Mouse (Mus musculus) heart, embryonic 14.5 days (tissue): ENCODE results near the gene Nexn. TPM values are rescaled to one million over a fixed set of nuclear protein-coding genes. Genes with fewer than 3 reads are reported as not detected.

ENCODE experiments used
- ATAC-seq: fragments of 200-750 bp; cut with Nextera tagmentation; 2 replicates; pipeline ENCODE4 v1.8.0; 2017; ENCODE audit warnings: low read depth, moderate TSS enrichment; ENCODE audit not compliant: insufficient number of reproducible peaks, insufficient read depth, low FRiP score
- H3K27ac ChIP-seq, 2 experiments: fragments of 200-500 bp in 1 of 2; fragments of 300-500 bp in 1 of 2; sonication (generic) in 1 of 2; replicated peaks in 1 of 2; 2 replicates each; pipeline ENCODE4 v1.5.1; 2012 to 2014; ENCODE audit warnings: low read depth in 2 of 2, low read length in 2 of 2, control low read depth in 1 of 2, mild to moderate bottlenecking in 1 of 2, mixed read lengths in 1 of 2; ENCODE audit not compliant: control insufficient read depth in 1 of 2, insufficient read depth in 1 of 2
- H3K27me3 ChIP-seq: fragments of 300-500 bp; sonication (generic); 2 replicates; pipeline ENCODE4 v1.6.1; 2014; ENCODE audit warnings: mild to moderate bottlenecking, low read length, control low read depth; ENCODE audit not compliant: control insufficient read depth, insufficient read depth
- H3K36me3 ChIP-seq: fragments of 300-500 bp; sonication (generic); 2 replicates; pipeline ENCODE4 v1.6.1; 2014; ENCODE audit warnings: mild to moderate bottlenecking, control low read depth, low read length, mixed read lengths; ENCODE audit not compliant: control insufficient read depth, insufficient read depth
- H3K4me1 ChIP-seq, 2 experiments: fragments of 200-500 bp in 1 of 2; fragments of 300-500 bp in 1 of 2; sonication (generic) in 1 of 2; 2 replicates each; pipeline ENCODE4 v1.6.1; 2012 to 2014; ENCODE audit warnings: low read length in 2 of 2, control low read depth in 1 of 2, mixed read lengths in 1 of 2; ENCODE audit not compliant: control insufficient read depth in 2 of 2, insufficient read depth in 2 of 2
- H3K4me2 ChIP-seq: fragments of 300-500 bp; sonication (generic); 2 replicates; pipeline ENCODE4 v1.6.1; 2014; ENCODE audit warnings: mild to moderate bottlenecking, low read length
- H3K4me3 ChIP-seq, 2 experiments: fragments of 200-500 bp in 1 of 2; fragments of 300-500 bp in 1 of 2; sonication (generic) in 1 of 2; 2 replicates each; pipeline ENCODE4 v1.5.1; 2012 to 2014; ENCODE audit warnings: low read length in 2 of 2, mild to moderate bottlenecking in 2 of 2, control low read depth in 1 of 2, low read depth in 1 of 2, moderate library complexity in 1 of 2; ENCODE audit not compliant: control insufficient read depth in 1 of 2, insufficient read depth in 1 of 2
- H3K9ac ChIP-seq: fragments of 300-500 bp; sonication (generic); 2 replicates; pipeline ENCODE4 v1.6.1; 2014; ENCODE audit warnings: mild to moderate bottlenecking, low read length
- H3K9me3 ChIP-seq: fragments of 300-500 bp; sonication (generic); 2 replicates; pipeline ENCODE4 v1.6.1; 2016; ENCODE audit warnings: low read length, control low read depth; ENCODE audit not compliant: control insufficient read depth
- WGBS: fragments of 180-500 bp; shearing (Covaris S2); extraction: QIAGEN DNeasy Blood & Tissue Kit; methylation state at CpG from one replicate; pipeline ENCODE4 v1.1.7; 2014; 5-methylcytosine and 5-hydroxymethylcytosine counted together
- polyA plus RNA-seq: library from polyadenylated mRNA; unstranded; fragments of >200 nt; fragmentation: Nextera tagmentation; extraction: Ambion mirVana; gene quantifications from 2 replicates; pipeline ENCODE4 v1.2.1, GENCODE M21; 2014

Nexn gene
- polyA plus RNA-seq, 1 experiment from 2014 or later: 238 TPM

- Histone ChIP-seq H3K9me3 (no peaks in the 10 kb centered on the region), H3K27ac (peak overlapping the region in 1 of 2 experiments; percentile 61; a peak in 2 of 4 replicates), H3K36me3 (peaks cover 26% of the 10 kb centered on the region), H3K4me1 (peaks cover 4 to 13% of the 10 kb centered on the region in 2 experiments), H3K4me3 (no peak overlapping the region), H3K27me3 (no peaks in the 10 kb centered on the region), H3K4me2 (no peak overlapping the region), H3K9ac (no peak overlapping the region)
- WGBS: 88% methylated on average over 2 of the region's 2 CpGs
- ATAC-seq: no peak
Measured at GRCm38 (mm10) chr3:152277912-152278311, 11.8 kb upstream of the Nexn start.

- Histone ChIP-seq H3K27ac (no peak overlapping the region), H3K27me3 (no peaks in the 10 kb centered on the region), H3K4me3 (no peak overlapping the region), H3K4me2 (no peak overlapping the region), H3K4me1 (peaks cover 9 to 20% of the 10 kb centered on the region in 2 experiments), H3K9ac (no peak overlapping the region), H3K9me3 (no peaks in the 10 kb centered on the region), H3K36me3 (peaks cover 22% of the 10 kb centered on the region)
- ATAC-seq: no peak
- WGBS: 93% methylated on average over 3 of the region's 3 CpGs
Measured at GRCm38 (mm10) chr3:152276935-152277334, 10.8 kb upstream of the Nexn start.

- ATAC-seq: no peak
- no peak overlapping the region for H3K4me2 ChIP-seq
- H3K9ac ChIP-seq: no peak overlapping the region
- H3K9me3 ChIP-seq: no peaks in the 10 kb centered on the region
- WGBS: 75% methylated on average over 8 of the region's 8 CpGs
- H3K27me3 ChIP-seq: no peaks in the 10 kb centered on the region
- H3K27ac ChIP-seq: no peak overlapping the region
- H3K4me3 ChIP-seq: no peak overlapping the region
- peaks cover 14% of the 10 kb centered on the region for H3K36me3 ChIP-seq
- peaks cover 16 to 27% of the 10 kb centered on the region in 2 experiments for H3K4me1 ChIP-seq
Measured at GRCm38 (mm10) chr3:152275008-152275407, 8.9 kb upstream of the Nexn start.

- H3K27ac ChIP-seq: peak overlapping the region; percentile 1 to 66; a peak in 3 of 4 replicates
- peaks cover 14% of the 10 kb centered on the region for H3K36me3 ChIP-seq
- no peak; the same call in 1 of the 2 replicates for ATAC-seq
- peaks cover 21 to 30% of the 10 kb centered on the region in 2 experiments for H3K4me1 ChIP-seq
- peak overlapping the region; percentile 25; the same call in 1 of the 2 replicates for H3K9ac ChIP-seq
- H3K4me3 ChIP-seq: no peak overlapping the region
- H3K4me2 ChIP-seq: no peak overlapping the region
- no peaks in the 10 kb centered on the region for H3K27me3 ChIP-seq
- WGBS: 54% methylated on average over 19 of the region's 20 CpGs
- no peaks in the 10 kb centered on the region for H3K9me3 ChIP-seq
Measured at GRCm38 (mm10) chr3:152272974-152273685, 7.0 kb upstream of the Nexn start.

GRCm38 (mm10) chr3:152271876-152272275 lies 5.7 kb upstream of the Nexn start:
- WGBS: 56% methylated on average over 6 of the region's 6 CpGs
- H3K9me3 ChIP-seq: no peaks in the 10 kb centered on the region
- ATAC-seq: no peak
- H3K4me2 ChIP-seq: no peak overlapping the region
- no peak overlapping the region for H3K4me3 ChIP-seq
- H3K27me3 ChIP-seq: no peaks in the 10 kb centered on the region
- no peak overlapping the region for H3K9ac ChIP-seq
- peaks cover 14% of the 10 kb centered on the region for H3K36me3 ChIP-seq
- peaks cover 21 to 33% of the 10 kb centered on the region in 2 experiments for H3K4me1 ChIP-seq
- no peak overlapping the region for H3K27ac ChIP-seq

- WGBS: 79% methylated on average over 10 of the region's 10 CpGs
- H3K4me1 ChIP-seq: peaks cover 24 to 37% of the 10 kb centered on the region in 2 experiments
- no peak for ATAC-seq
Measured at GRCm38 (mm10) chr3:152271071-152271710, 5.0 kb upstream of the Nexn start.

GRCm38 (mm10) chr3:152268099-152268498 lies 1.9 kb upstream of the Nexn start:
- no peak overlapping the region for H3K4me2 ChIP-seq
- H3K9me3 ChIP-seq: no peaks in the 10 kb centered on the region
- H3K27me3 ChIP-seq: no peaks in the 10 kb centered on the region
- WGBS: 84% methylated on average over 14 of the region's 14 CpGs
- peaks cover 23 to 34% of the 10 kb centered on the region in 2 experiments for H3K4me1 ChIP-seq
- H3K4me3 ChIP-seq: no peak overlapping the region
- no peak overlapping the region for H3K27ac ChIP-seq
- H3K9ac ChIP-seq: 0 out of 2 replicates have a peak overlapping the region, but pooled peaks have one; percentile 38
- ATAC-seq: no peak
- 0 out of 2 replicates have a peak, but pooled peaks cover 4% of the 10 kb centered on the region for H3K36me3 ChIP-seq

More at GRCm38 (mm10) chr3:152271071-152271710, 5.0 kb upstream of the Nexn start:
- Histone ChIP-seq H3K9ac (no peak overlapping the region), H3K4me3 (no peak overlapping the region), H3K27me3 (no peaks in the 10 kb centered on the region), H3K4me2 (no peak overlapping the region), H3K9me3 (no peaks in the 10 kb centered on the region), H3K36me3 (peaks cover 8% of the 10 kb centered on the region), H3K27ac (no peak overlapping the region)
